Mouse (Mus musculus) G1E (cell line): ENCODE measurements around the gene Eno2.

Experiments used
- CTCF ChIP-seq: IDR thresholded peaks from 2 replicates; pipeline ENCODE4 v1.5.1; 2012; ENCODE audit warnings: low read depth, low read length, inconsistent platforms, mixed read lengths
- POLR2AphosphoS5 ChIP-seq: IDR thresholded peaks from 2 replicates; pipeline ENCODE4 v1.6.1; 2012; ENCODE audit warnings: low read depth, low read length, inconsistent platforms; ENCODE audit not compliant: insufficient replicate concordance
- TAL1 ChIP-seq: conservative IDR thresholded peaks from 2 replicates; pipeline ENCODE4 v1.6.1; 2012; ENCODE audit warnings: low read depth, low read length, inconsistent platforms, mixed read lengths

DNA sequence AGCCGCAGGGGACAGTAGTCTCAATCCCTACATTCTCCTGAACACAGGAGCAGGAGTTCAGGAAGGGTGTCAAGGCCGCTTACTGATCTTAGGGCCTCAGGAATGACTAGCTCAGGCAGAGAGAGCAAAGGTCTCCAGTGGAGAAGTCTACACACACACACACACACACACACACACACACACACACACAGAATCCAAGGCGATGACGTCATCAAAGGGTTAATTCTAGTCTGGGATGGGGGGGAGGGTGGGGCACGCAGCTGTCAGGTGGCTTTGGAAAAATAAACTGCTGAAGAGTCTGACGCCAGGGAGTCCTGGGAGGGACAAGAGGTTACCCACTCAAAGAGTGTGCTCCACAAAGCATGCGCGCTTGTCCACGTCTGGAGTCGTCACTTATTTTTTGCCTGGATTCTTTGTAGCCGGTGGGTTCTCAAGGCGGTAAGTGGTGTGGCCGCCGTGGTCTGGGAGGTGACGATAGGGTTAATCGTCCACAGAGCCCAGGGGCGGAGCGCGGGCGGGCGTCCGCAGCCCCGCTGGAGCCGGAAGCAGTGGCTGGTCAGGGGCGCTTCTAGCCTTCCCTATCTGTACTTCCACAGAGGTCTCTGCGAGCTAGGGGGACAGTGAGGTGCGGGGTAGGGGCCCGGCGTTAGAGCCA lies 39.0 kb upstream of the Eno2 start, which contains the start of gene Spsb2:
- TF ChIP-seq CTCF (no peak), POLR2AphosphoS5 (no peak; the same call in 1 of the 2 replicates), TAL1 (no peak)
